Mouse (Mus musculus) spleen, postnatal 14 days (tissue): ENCODE data around the gene H2al1b.
"Not testable (repeated sequence)": the region's sequence is repeated elsewhere in the genome, so short reads cannot be mapped to it uniquely, and the experiment has no call there.

Experiments used
- DNase-seq, 2 experiments: peaks; one replicate each; pipeline ENCODE4 v3.0.0; 2021 to 2022; ENCODE audit warnings: low spot score in 2 of 2

H2al1b gene

DNA sequence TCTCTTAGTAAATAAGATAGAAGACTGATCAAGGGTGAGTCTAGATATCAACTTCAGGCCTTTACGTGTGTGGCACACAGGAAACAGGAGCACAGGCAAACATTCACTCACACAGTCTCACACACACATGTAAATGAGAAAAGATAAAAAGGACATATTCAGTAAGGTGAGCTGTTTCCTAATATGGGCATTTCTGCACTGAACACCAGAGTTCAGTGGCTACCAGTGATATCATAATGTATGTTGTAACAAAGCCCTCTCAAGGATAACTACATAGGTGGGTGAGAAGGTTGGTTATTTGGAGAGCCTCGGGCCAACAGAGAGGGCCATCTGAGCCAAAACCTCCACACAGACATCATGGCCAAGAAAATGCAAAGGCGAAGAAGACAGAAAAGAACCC is at the start of gene H2al1b:
H2al1b (plus strand) TSS at position 301 of the 400 bp plus-strand sequence.
- DNase-seq = not testable (repeated sequence)

DNA sequence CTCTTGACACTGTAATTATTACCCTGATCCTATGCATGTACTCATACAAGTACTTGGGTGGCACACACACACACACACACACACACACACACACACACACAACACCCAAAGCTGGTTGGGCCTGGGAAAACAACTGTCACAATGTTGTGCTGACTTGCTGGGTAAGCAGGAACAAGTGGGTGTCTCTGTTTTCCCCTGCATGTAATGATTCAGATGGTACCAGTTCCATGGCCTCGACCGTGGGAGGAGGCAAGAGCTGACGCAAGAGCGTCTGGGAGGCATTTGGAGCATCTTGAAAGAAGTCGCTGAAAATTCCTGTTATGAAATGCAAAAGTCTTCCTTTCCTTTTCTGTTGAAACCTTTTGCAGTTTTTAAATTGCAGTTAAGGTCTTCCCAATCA is 48.2 kb upstream of the H2al1b start:
- DNase-seq = no peak

DNA sequence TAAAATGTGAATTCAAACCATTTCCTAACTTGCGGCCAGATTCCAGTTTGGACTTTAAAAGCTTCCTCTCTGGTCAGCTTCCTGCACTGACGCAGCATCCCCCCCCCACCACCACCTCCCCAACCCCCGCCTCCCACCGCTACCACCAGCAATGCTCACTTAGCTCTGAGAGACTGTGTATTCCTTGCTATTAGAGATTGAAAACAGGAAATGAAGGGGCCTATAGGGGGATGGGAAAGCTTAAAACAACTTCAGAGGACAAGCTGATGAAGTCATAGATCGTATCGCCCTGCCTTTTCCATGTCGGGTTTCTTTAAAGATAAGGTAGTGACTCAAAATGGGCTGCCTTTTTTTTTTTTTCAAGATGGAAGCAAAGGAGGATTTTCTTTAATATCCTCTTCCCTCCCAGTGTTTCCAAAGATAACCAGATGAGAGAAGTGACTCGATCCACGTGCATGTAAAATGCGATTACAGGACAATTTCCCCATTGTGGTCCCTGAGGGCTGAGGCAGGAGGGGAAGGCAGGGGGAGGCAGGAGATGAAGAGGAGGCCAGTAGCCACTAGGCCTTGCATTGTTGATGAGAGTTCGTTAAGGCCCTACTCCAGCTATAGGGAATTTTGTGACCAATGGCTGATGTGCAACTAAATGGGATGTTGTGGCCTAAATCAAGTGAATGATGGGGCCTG is 47.6 kb upstream of the H2al1b start:
- no peak for DNase-seq

DNA sequence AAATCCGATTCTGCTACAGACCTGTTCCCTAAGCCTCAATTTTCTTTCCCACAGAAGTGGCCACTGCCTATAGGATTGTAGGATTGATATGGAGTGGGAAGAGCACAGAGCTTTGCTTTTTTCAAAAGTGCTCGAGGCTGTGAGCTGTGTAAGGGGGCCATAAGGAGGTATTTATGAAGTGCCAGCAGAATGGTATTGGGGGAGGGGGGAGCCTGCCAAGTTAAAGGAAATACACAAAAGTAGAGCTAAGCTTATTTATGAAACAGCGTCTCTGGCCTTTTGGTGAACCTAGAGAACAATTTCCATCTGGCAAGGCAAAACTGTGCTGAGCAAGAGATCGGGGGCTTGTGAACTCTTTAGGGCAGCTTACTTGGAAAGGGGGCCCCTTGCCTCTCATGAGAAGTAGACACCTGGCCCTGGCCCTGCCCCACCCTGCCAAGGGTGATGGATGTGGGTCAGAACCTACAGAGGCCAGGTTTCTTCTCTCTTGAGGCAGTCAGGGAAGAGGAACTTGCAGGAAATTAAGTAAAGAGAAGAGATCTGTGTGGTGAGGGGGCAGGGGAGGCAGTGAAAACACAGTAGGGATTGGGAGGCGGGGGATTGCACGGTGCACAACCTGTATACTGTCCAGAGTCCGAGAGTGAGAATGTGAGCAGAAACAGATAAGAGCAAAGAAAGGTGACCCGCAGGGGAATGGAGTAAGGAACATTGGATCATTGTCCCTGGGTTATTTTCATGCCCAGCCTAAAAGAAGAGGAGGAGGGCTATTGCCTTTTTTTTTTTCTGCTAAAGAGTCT is 46.5 kb upstream of the H2al1b start:
- DNase-seq = no peak

DNA sequence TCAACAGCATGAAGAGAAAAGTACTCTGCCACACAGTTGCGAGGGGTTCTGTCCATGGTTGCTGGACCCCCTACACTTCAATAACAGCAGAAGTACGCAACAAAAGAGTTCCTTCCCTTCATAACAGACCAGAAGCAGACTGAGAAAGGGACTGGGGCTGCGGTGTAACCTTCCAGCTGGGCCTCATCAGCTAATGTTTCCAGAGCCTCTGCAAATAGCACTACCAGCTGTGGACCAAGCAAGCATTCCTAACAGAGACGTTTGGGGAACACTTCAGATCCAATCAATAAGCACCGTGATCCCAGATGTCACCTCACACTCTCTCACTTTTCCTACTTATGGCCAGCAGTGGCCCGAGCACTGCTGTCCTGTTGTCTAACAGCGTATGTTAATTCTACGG is 37.3 kb upstream of the H2al1b start:
- no peak for DNase-seq

DNA sequence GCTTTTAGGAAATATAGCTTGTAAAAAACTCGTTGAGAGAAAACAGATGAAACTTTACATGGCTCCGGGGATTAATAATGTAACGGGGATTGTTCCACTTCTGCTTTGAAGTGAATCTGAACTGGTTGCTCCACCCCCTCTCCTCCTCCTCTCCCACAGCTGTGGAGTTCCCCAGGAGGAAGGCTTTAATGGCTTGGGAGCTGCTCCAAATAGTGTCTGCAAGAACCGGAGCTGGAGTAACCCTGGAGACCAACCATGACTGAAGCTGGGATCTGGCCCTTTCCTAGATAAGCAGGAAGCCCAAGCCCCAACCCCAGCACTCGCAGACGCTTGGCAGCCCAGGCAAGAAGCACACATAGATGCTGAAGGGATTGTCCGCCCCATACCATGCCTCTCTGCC is 34.4 kb upstream of the H2al1b start:
- no peak for DNase-seq

DNA sequence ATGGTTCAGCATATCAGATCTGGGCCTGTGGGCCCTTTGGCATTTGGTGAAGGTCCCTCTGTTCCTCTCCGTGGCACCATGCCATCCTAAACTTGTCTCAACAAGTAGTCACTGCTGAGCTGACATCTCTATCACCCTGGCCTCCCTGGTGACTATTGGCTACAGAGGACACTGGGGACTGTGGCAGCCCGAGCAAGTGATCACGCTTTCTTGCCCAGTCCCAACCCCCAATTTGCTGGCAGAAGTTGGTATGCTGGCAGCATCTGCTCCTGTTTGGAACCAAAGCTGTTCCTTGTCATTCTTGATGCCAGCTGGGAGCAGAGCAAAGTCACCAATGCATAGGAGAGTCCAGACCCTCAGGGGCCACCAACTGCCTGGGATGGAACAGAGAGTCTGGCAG is 33.2 kb upstream of the H2al1b start:
- DNase-seq = no peak

DNA sequence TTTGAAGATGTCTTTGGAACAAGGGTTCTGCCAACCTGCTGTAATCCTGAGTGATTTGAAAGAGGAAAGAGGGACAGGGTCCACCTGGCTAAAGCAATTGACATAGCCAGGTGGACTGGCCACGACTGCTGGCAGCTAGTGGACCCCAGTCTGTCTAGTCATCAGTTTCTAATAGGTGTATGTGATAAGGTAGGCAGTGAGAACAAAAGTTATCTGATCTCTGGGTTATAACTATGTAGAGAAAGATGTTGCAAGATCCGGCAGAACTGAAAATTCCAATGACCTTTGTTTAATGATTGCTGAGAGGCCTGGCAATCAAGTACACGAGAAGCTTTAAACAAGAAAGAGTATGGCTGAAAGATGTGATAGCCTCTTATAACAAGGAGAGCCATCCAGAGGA is 29.0 kb upstream of the H2al1b start:
- no peak for DNase-seq

DNA sequence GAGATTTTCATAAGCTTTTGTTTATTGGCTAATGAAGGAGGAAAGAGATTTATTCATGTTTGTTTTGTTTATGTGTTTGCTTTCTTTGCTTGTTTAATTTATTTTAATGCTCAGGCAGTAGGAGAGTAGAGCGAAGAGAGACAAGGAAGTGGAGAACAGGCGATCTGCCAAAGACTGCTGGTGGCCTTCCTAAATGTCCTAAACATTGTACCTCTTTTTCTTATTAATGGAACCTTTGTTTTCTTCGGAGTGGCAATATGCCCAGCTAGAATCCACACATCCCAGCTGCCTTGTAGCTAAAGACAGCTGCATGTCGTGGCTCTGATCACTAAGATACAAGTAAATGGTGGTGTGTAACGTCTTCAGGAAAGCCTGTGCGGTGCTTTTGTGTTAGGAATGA is 25.1 kb upstream of the H2al1b start:
- DNase-seq = no peak

DNA sequence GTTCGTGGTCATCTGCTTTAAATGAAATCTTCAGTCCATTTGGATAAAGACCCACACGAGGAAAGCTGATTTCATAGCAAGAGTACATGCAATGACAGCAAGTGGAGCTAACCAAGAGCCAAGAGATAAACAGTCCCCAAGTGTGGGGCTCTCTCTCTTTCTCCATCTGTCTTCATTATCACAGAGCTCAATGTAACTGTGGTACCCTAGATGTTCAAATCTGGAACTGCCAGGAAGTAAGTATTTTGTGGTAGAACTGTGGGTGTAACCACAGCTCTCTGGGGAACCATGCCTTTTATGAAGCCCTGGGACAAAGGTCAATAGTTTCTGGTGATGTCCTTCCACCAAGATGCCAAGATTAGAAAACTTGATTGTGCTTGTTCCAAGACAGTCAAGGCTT is 21.5 kb upstream of the H2al1b start:
- DNase-seq = no peak

DNA sequence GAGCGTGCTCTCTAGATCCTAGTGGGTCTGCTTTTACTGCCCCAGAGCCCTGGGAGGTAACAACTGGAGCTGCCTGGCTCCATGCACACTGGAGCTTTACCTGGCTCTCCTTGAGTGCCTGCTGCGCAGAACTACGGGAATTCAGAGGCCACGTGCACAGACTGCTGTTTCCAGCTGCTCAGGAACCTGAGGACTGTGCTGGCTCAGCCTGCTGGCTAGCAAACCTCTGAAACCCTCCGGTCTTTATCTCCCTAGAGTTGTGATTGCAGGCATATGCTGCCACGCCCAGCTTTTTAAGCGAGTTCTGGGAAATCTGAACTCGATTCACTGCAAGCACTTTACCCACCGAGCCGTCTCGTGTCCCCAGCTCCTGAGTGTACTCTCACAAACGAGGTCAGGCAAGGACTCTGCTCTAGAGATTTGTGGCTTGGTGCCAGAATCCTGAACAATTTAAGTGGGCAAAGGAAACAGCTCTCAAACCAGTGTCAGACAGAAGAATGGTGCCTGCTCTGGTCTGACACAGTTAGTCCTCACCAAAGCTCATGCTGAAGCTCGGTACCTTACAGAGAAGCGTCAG is 13.8 kb upstream of the H2al1b start:
- no peak for DNase-seq

DNA sequence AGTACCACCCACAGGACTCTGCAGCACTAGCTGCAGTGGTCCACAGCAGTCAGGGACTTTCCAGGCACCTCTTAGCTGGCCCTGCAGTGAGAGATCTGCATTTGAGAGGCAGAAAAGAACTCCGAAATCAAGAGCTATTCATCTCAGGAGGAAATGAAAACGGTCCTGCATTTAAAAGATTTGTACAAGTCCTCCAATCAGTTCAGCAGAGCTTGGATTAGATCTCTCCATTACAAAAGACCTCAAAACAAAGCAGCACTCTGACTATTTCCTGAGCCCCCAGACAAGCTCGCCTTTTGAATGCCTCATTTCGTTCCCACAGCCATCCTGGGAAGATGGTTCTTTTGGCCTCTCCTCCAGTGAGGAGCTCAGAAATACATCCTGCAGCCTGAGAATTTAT is 13.0 kb upstream of the H2al1b start:
- DNase-seq = no peak

DNA sequence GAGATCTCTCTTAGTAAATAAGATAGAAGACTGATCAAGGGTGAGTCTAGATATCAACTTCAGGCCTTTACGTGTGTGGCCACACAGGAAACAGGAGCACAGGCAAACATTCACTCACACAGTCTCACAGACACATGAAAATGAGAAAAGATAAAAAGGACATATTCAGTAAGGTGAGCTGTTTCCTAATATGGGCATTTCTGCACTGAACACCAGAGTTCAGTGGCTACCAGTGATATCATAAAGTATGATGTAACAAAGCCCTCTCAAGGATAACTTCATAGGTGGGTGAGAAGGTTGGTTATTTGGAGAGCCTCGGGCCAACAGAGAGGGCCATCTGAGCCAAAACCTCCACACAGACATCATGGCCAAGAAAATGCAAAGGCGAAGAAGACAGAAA is 3.3 kb upstream of the H2al1b start, which contains the start of gene H2al1a:
H2al1a (plus strand) TSS at position 301 of the 400 bp plus-strand sequence.
- not testable (repeated sequence) for DNase-seq

DNA sequence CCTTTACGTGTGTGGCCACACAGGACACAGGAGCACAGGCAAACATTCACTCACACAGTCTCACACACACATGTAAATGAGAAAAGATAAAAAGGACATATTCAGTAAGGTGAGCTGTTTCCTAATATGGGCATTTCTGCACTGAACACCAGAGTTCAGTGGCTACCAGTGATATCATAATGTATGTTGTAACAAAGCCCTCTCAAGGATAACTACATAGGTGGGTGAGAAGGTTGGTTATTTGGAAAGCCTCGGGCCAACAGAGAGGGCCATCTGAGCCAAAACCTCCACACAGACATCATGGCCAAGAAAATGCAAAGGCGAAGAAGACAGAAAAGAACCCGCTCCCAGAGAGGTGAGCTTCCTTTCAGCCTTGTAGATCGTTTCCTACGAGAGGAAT is 3.1 kb downstream of the H2al1b start, which contains the start of gene H2al1c:
H2al1c (plus strand) TSS at position 301 of the 400 bp plus-strand sequence.
- not testable (repeated sequence) for DNase-seq

DNA sequence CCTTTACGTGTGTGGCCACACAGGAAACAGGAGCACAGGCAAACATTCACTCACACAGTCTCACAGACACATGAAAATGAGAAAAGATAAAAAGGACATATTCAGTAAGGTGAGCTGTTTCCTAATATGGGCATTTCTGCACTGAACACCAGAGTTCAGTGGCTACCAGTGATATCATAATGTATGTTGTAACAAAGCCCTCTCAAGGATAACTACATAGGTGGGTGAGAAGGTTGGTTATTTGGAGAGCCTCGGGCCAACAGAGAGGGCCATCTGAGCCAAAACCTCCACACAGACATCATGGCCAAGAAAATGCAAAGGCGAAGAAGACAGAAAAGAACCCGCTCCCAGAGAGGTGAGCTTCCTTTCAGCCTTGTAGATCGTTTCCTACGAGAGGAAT is 6.3 kb downstream of the H2al1b start, which contains the start of gene H2al1d:
H2al1d (plus strand) TSS at position 301 of the 400 bp plus-strand sequence.
- not testable (repeated sequence) for DNase-seq

DNA sequence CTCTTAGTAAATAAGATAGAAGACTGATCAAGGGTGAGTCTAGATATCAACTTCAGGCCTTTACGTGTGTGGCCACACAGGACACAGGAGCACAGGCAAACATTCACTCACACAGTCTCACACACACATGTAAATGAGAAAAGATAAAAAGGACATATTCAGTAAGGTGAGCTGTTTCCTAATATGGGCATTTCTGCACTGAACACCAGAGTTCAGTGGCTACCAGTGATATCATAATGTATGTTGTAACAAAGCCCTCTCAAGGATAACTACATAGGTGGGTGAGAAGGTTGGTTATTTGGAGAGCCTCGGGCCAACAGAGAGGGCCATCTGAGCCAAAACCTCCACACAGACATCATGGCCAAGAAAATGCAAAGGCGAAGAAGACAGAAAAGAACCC is 9.4 kb downstream of the H2al1b start, which contains the start of gene H2al1e:
H2al1e (plus strand) TSS at position 301 of the 400 bp plus-strand sequence.
- DNase-seq = not testable (repeated sequence)

DNA sequence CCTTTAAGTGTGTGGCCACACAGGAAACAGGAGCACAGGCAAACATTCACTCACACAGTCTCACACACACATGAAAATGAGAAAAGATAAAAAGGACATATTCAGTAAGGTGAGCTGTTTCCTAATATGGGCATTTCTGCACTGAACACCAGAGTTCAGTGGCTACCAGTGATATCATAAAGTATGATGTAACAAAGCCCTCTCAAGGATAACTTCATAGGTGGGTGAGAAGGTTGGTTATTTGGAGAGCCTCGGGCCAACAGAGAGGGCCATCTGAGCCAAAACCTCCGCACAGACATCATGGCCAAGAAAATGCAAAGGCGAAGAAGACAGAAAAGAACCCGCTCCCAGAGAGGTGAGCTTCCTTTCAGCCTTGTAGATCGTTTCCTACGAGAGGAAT is 12.6 kb downstream of the H2al1b start, which contains the start of gene H2al1f:
H2al1f (plus strand) TSS at position 301 of the 400 bp plus-strand sequence.
- not testable (repeated sequence) for DNase-seq

DNA sequence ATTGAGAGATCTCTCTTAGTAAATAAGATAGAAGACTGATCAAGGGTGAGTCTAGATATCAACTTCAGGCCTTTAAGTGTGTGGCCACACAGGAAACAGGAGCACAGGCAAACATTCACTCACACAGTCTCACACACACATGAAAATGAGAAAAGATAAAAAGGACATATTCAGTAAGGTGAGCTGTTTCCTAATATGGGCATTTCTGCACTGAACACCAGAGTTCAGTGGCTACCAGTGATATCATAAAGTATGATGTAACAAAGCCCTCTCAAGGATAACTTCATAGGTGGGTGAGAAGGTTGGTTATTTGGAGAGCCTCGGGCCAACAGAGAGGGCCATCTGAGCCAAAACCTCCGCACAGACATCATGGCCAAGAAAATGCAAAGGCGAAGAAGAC is 15.7 kb downstream of the H2al1b start, which contains the start of gene H2al1g:
H2al1g (plus strand) TSS at position 301 of the 400 bp plus-strand sequence.
- DNase-seq = not testable (repeated sequence)

DNA sequence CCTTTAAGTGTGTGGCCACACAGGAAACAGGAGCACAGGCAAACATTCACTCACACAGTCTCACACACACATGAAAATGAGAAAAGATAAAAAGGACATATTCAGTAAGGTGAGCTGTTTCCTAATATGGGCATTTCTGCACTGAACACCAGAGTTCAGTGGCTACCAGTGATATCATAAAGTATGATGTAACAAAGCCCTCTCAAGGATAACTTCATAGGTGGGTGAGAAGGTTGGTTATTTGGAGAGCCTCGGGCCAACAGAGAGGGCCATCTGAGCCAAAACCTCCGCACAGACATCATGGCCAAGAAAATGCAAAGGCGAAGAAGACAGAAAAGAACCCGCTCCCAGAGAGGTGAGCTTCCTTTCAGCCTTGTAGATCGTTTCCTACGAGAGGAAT is 19.0 kb downstream of the H2al1b start, which contains the start of gene H2al1h:
H2al1h (plus strand) TSS at position 301 of the 400 bp plus-strand sequence.
- DNase-seq = not testable (repeated sequence)

DNA sequence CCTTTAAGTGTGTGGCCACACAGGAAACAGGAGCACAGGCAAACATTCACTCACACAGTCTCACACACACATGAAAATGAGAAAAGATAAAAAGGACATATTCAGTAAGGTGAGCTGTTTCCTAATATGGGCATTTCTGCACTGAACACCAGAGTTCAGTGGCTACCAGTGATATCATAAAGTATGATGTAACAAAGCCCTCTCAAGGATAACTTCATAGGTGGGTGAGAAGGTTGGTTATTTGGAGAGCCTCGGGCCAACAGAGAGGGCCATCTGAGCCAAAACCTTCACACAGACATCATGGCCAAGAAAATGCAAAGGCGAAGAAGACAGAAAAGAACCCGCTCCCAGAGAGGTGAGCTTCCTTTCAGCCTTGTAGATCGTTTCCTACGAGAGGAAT is 22.1 kb downstream of the H2al1b start, which contains the start of gene H2al1i:
H2al1i (plus strand) TSS at position 301 of the 400 bp plus-strand sequence.
- DNase-seq = not testable (repeated sequence)

DNA sequence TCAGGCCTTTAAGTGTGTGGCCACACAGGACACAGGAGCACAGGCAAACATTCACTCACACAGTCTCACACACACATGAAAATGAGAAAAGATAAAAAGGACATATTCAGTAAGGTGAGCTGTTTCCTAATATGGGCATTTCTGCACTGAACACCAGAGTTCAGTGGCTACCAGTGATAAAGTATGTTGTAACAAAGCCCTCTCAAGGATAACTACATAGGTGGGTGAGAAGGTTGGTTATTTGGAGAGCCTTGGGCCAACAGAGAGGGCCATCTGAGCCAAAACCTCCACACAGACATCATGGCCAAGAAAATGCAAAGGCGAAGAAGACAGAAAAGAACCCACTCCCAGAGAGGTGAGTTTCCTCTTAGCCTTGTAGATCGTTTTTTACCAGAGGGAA is 25.3 kb downstream of the H2al1b start, which contains the start of gene H2al1j:
H2al1j (plus strand) TSS at position 301 of the 400 bp plus-strand sequence.
- not testable (repeated sequence) for DNase-seq

DNA sequence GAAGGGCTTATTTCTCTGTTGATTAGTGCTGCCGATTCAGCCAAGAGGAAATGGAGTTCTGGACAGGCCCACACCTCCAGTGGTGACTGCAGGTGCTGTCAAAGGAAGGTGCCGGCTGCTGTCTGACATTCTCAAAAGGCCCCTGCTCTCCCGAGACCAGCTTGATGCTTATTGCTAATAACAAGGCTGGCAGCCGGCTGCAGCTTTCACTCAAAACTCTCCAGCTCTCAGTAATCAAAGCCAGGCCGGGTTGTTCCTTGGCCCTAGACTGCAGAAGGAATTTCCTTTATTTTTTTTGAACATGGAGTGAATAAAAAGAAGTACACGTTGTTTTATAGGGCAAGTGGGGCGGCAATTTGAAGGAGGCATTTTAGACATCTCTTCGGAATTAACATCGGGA is 43.5 kb downstream of the H2al1b start:
- no peak for DNase-seq
